ENCODE assay signal across 7 mouse cellular contexts in the genomic region with DNA sequence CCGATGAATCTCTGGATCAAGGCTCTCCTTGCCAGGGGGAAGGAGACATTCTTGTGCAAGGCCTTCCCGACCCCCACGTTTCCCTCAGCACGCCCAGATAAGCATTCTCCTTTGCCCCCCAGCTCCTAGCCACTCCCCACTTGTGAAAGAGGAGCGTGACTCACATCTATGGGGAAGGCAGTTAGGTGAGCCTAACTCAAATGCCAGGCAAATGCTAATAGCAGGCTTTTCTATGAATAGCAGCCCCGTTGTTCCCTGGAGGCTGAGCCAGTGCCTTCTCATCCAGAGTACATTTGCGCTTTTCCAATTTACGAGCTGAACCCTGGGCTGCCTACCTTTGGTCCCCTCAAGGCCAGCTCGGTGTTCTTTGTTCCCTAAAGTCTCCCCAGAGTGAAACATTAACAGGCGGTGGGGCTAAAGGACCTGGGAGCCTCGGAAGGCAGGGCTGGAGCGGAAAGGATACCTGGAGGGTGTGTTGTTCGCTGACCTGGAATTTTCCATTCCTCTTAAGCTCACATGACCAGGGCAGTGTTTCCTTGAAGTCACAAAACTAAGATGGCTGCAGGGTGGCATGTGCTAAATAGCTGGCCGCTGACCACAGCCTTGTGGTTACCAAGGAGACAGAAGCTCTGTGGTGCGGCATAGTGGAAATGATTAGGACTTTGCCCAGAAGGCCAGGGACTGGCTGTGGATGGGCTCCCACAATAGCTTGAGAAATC.
DNase-seq lines count a peak whose midpoint lies in the region; ATAC-seq and TF ChIP-seq lines count a peak whose summit lies in the region.

No protein-coding gene starts in this region.

- H3K4me2 ChIP-seq in intestine, postnatal 0 days (replicated peaks; ENCODE audit: low read depth): peak overlapping the region; percentile 44
- peak overlapping the region; percentile 24; the same call in 1 of the 2 replicates for H3K4me2 ChIP-seq in liver, embryonic 14.5 days (ENCODE audit: low read depth)
- H3K4me2 ChIP-seq in stomach, embryonic 16.5 days (ENCODE audit: low read depth, low read length): no peak overlapping the region

- H3K27me3 ChIP-seq in ES-Bruce4 (ENCODE audit: control insufficient read depth, insufficient read depth, low read length, poor library complexity, severe bottlenecking): no peaks in the 10 kb centered on the region
- no peaks in the 10 kb centered on the region for H3K27me3 ChIP-seq in Patski
- H3K27me3 ChIP-seq in intestine, postnatal 0 days (replicated peaks; ENCODE audit: control insufficient read depth, insufficient read depth, low read length): no peaks in the 10 kb centered on the region
- no peaks in the 10 kb centered on the region for H3K27me3 ChIP-seq in liver, embryonic 14.5 days (ENCODE audit: control insufficient read depth, insufficient read depth, low read length)
- no peaks in the 10 kb centered on the region for H3K27me3 ChIP-seq in stomach, embryonic 16.5 days (ENCODE audit: control insufficient read depth, insufficient read depth, low read length)

- ATAC-seq in Patski: peak; percentile 77
- ATAC-seq in intestine, postnatal 0 days: peak; percentile 85
- peak; percentile 52; the same call in 1 of the 2 replicates for ATAC-seq in liver, embryonic 14.5 days (ENCODE audit: insufficient read depth)
- ATAC-seq in stomach, embryonic 16.5 days (ENCODE audit: insufficient read depth, low FRiP score): peak; percentile 61

- WGBS in intestine, postnatal 0 days: 39% methylated on average over 15 of the region's 15 CpGs
- WGBS in liver, embryonic 14.5 days (ENCODE audit: insufficient replicate concordance): 53% methylated on average over 15 of the region's 15 CpGs
- WGBS in stomach, embryonic 16.5 days: 50% methylated on average over 15 of the region's 15 CpGs

- TF ChIP-seq EP300 in ES-Bruce4 (IDR thresholded peaks at IDR 0.05; ENCODE audit: insufficient read depth, low read depth, low read length): peak; percentile 86
- no peak for TF ChIP-seq EP300 in liver, embryonic 14.5 days (IDR thresholded peaks at IDR 0.05; ENCODE audit: low read depth)

- no peak for TF ChIP-seq POLR2A in ES-Bruce4 (IDR thresholded peaks at IDR 0.05; ENCODE audit: insufficient read depth, low read length)

- POLR2A ChIA-PET in Patski (lab: Charles Lee): interaction anchor here (0.6 to 18.3 kb wide), 11 partner anchors 11 to 288 kb away, joined by 3 to 287 read pairs (median 6); partner anchors contain the start of gene Atp1a1

- no peaks in the 10 kb centered on the region for H3K36me3 ChIP-seq in ES-Bruce4 (ENCODE audit: control insufficient read depth, insufficient read depth, low read length, poor library complexity, severe bottlenecking)
- H3K36me3 ChIP-seq in intestine, postnatal 0 days (ENCODE audit: control insufficient read depth, insufficient read depth): no peaks in the 10 kb centered on the region
- no peaks in the 10 kb centered on the region for H3K36me3 ChIP-seq in liver, embryonic 14.5 days (replicated peaks; ENCODE audit: control insufficient read depth, insufficient read depth, low read depth)
- H3K36me3 ChIP-seq in stomach, embryonic 16.5 days (ENCODE audit: control insufficient read depth, insufficient read depth, low read length): no peaks in the 10 kb centered on the region

- H3K4me1 ChIP-seq in ES-Bruce4 (ENCODE audit: control insufficient read depth, insufficient read depth, low read length): peaks cover 11% of the 10 kb centered on the region
- H3K4me1 ChIP-seq in intestine, postnatal 0 days (replicated peaks; ENCODE audit: control insufficient read depth, insufficient read depth, low read length): peaks cover 7% of the 10 kb centered on the region
- H3K4me1 ChIP-seq in liver, embryonic 14.5 days (replicated peaks; ENCODE audit: control insufficient read depth in 2 of 2, insufficient read depth in 2 of 2, low read length in 1 of 2): peaks cover 0 to 23% of the 10 kb centered on the region in 2 experiments; a peak in 2 of 4 replicates
- H3K4me1 ChIP-seq in stomach, embryonic 16.5 days (ENCODE audit: control insufficient read depth, insufficient read depth, low read length): peaks cover 34% of the 10 kb centered on the region

- CTCF ChIA-PET in Patski (lab: Charles Lee): interaction anchor here (0.7 to 19.3 kb wide), 21 partner anchors 11 to 291 kb away, joined by 3 to 220 read pairs (median 5); no protein-coding TSS in a partner anchor

- peak; percentile 100 for DNase-seq in Patski (ENCODE audit: low read depth, low spot score)
- peak in 1 of 3 experiments; percentile 26 for DNase-seq in liver, embryonic 14.5 days (ENCODE audit: low read depth in 3 of 3, low spot score in 3 of 3)
- DNase-seq in thymus, adult 18-20 months: no peak
- DNase-seq in layer of hippocampus, postnatal 10 days (ENCODE audit: low spot score in 2 of 2): no peak

- H3K9me3 ChIP-seq in ES-Bruce4 (replicated peaks; ENCODE audit: control insufficient read depth, insufficient read depth, low read length, poor library complexity, severe bottlenecking): no peaks in the 10 kb centered on the region
- no peaks in the 10 kb centered on the region for H3K9me3 ChIP-seq in intestine, postnatal 0 days (ENCODE audit: control insufficient read depth)
- H3K9me3 ChIP-seq in liver, embryonic 14.5 days (ENCODE audit: control insufficient read depth, low read length): no peaks in the 10 kb centered on the region
- no peaks in the 10 kb centered on the region for H3K9me3 ChIP-seq in stomach, embryonic 16.5 days (replicated peaks; ENCODE audit: control insufficient read depth, low read length)

- in situ Hi-C loops in Patski (cut with MboI; ENCODE audit: low pct_unique_long_range_greater_than_20kb): loop anchor here (5.0 kb wide), 2 partner anchors 55 to 175 kb away; no protein-coding TSS in a partner anchor

- no peak overlapping the region for H3K9ac ChIP-seq in ES-Bruce4 (ENCODE audit: low read depth, poor library complexity, severe bottlenecking)
- H3K9ac ChIP-seq in intestine, postnatal 0 days (ENCODE audit: low read depth, low read length): no peak overlapping the region
- H3K9ac ChIP-seq in liver, embryonic 14.5 days (replicated peaks): no peak overlapping the region
- peak overlapping the region; percentile 43; the same call in 1 of the 2 replicates for H3K9ac ChIP-seq in stomach, embryonic 16.5 days (ENCODE audit: low read length)

- TF ChIP-seq CTCF in ES-Bruce4 (IDR thresholded peaks at IDR 0.05; ENCODE audit: low read depth, low read length): no peak
- TF ChIP-seq CTCF in Patski (IDR thresholded peaks at IDR 0.05): no peak
- 0 out of 2 replicates have a peak, but pooled peaks have one; percentile 21 for TF ChIP-seq CTCF in intestine, postnatal 0 days (IDR thresholded peaks at IDR 0.05; ENCODE audit: low read depth)
- TF ChIP-seq CTCF in liver, embryonic 14.5 days (IDR thresholded peaks at IDR 0.05; ENCODE audit: low read depth): no peak

- peak overlapping the region; percentile 31; the same call in 1 of the 2 replicates for H3K27ac ChIP-seq in ES-Bruce4 (ENCODE audit: insufficient read depth, low read length)
- H3K27ac ChIP-seq in intestine, postnatal 0 days (ENCODE audit: low read depth, low read length): peak overlapping the region; percentile 95
- H3K27ac ChIP-seq in liver, embryonic 14.5 days: peak overlapping the region; percentile 46
- H3K27ac ChIP-seq in stomach, embryonic 16.5 days (ENCODE audit: low read length): peak overlapping the region; percentile 86

- H3K4me3 ChIP-seq in ES-Bruce4 (ENCODE audit: low read depth, low read length): no peak overlapping the region
- H3K4me3 ChIP-seq in intestine, postnatal 0 days (ENCODE audit: low read depth, low read length): no peak overlapping the region
- H3K4me3 ChIP-seq in liver, embryonic 14.5 days (ENCODE audit: insufficient read depth in 1 of 2, low read depth in 2 of 2, low read length in 2 of 2): no peak overlapping the region
- no peak overlapping the region for H3K4me3 ChIP-seq in stomach, embryonic 16.5 days (replicated peaks; ENCODE audit: low read length)

Comparison
In these comparisons a context has a peak if more than half of its experiments do, and no peak if none do; other contexts are left out.
1. H3K27ac ChIP-seq: peak in every context shown above with its lines; median percentile 95 in intestine, postnatal 0 days; 86 in stomach, embryonic 16.5 days; 46 in liver, embryonic 14.5 days; 31 in ES-Bruce4.